Mouse (Mus musculus) heart, embryonic 15.5 days (tissue): ENCODE results near the gene Frmd4a. TPM values are rescaled to one million over a fixed set of nuclear protein-coding genes. Genes with fewer than 3 reads are reported as not detected.
"Not testable (repeated sequence)": the region's sequence is repeated elsewhere in the genome, so short reads cannot be mapped to it uniquely, and the experiment has no call there.

Experiments
- ATAC-seq: fragments of 200-750 bp; cut with Nextera tagmentation; replicated peaks from 2 replicates; pipeline ENCODE4 v1.8.0; 2017; ENCODE audit warnings: low read depth, moderate TSS enrichment; ENCODE audit not compliant: insufficient number of reproducible peaks, insufficient read depth, low FRiP score
- H3K27ac ChIP-seq: fragments of 300-500 bp; sonication (generic); 2 replicates; pipeline ENCODE4 v1.5.1; 2015; ENCODE audit warnings: mild to moderate bottlenecking, inconsistent platforms
- H3K27me3 ChIP-seq: fragments of 300-500 bp; sonication (generic); 2 replicates; pipeline ENCODE4 v1.6.1; 2015; ENCODE audit warnings: inconsistent platforms
- H3K36me3 ChIP-seq: fragments of 300-500 bp; sonication (generic); 2 replicates; pipeline ENCODE4 v1.6.1; 2015; ENCODE audit warnings: mild to moderate bottlenecking, inconsistent platforms
- H3K4me1 ChIP-seq: fragments of 300-500 bp; sonication (generic); replicated peaks from 2 replicates; pipeline ENCODE4 v1.6.1; 2015; ENCODE audit warnings: inconsistent platforms
- H3K4me2 ChIP-seq: fragments of 300-500 bp; sonication (generic); 2 replicates; pipeline ENCODE4 v1.6.1; 2015; ENCODE audit warnings: inconsistent platforms, mild to moderate bottlenecking, moderate library complexity
- H3K4me3 ChIP-seq: fragments of 300-500 bp; sonication (generic); 2 replicates; pipeline ENCODE4 v1.5.1; 2015; ENCODE audit warnings: mild to moderate bottlenecking, inconsistent platforms
- H3K9ac ChIP-seq: fragments of 300-500 bp; sonication (generic); 2 replicates; pipeline ENCODE4 v1.6.1; 2015; ENCODE audit warnings: mild to moderate bottlenecking, inconsistent platforms
- H3K9me3 ChIP-seq: fragments of 300-500 bp; sonication (generic); replicated peaks from 2 replicates; pipeline ENCODE4 v1.6.1; 2016; ENCODE audit warnings: inconsistent platforms
- WGBS: fragments of 180-500 bp; shearing (Covaris S2); methylation state at CpG from one replicate; pipeline ENCODE4 v1.1.7; 2015; ENCODE audit warnings: mixed read lengths; 5-methylcytosine and 5-hydroxymethylcytosine counted together
- polyA plus RNA-seq: library from polyadenylated mRNA; unstranded; fragments of >200 nt; fragmentation: Nextera tagmentation; extraction: Ambion mirVana; gene quantifications from 2 replicates; pipeline ENCODE4 v1.2.1, GENCODE M21; 2015

The Frmd4a gene
- polyA plus RNA-seq, 1 experiment from 2014 or later, result 15.6 TPM

- Histone ChIP-seq H3K36me3 (no peaks in the 10 kb centered on the region), H3K27ac (0 out of 2 replicates have a peak overlapping the region, but pooled peaks have one; percentile 95), H3K4me1 (peaks cover 16% of the 10 kb centered on the region), H3K4me3 (no peak overlapping the region), H3K9me3 (no peaks in the 10 kb centered on the region), H3K9ac (no peak overlapping the region), H3K27me3 (no peaks in the 10 kb centered on the region), H3K4me2 (no peak overlapping the region)
- no peak for ATAC-seq
- WGBS, result 74% methylated on average over 5 of the region's 5 CpGs
Observed at GRCm38 (mm10) chr2:4254083-4254482, 236.6 kb downstream of the Frmd4a start.

- ATAC-seq, result no peak
- Histone ChIP-seq H3K36me3 (no peaks in the 10 kb centered on the region), H3K4me1 (peaks cover 20% of the 10 kb centered on the region), H3K4me3 (no peak overlapping the region), H3K27me3 (no peaks in the 10 kb centered on the region), H3K9me3 (no peaks in the 10 kb centered on the region), H3K9ac (no peak overlapping the region), H3K27ac (no peak overlapping the region), H3K4me2 (no peak overlapping the region)
- 90% methylated on average over 2 of the region's 2 CpGs for WGBS
Observed at GRCm38 (mm10) chr2:4256242-4256641, 238.7 kb downstream of the Frmd4a start.

- H3K4me2 ChIP-seq, result no peak overlapping the region
- H3K36me3 ChIP-seq, result no peaks in the 10 kb centered on the region
- H3K4me3 ChIP-seq, result no peak overlapping the region
- no peaks in the 10 kb centered on the region for H3K27me3 ChIP-seq
- H3K9me3 ChIP-seq, result no peaks in the 10 kb centered on the region
- ATAC-seq, result no peak
- H3K27ac ChIP-seq, result no peak overlapping the region
- H3K9ac ChIP-seq, result no peak overlapping the region
- WGBS, result 88% methylated on average over 1 of the region's 1 CpGs
- H3K4me1 ChIP-seq, result peaks cover 11% of the 10 kb centered on the region
Observed at GRCm38 (mm10) chr2:4257604-4258003, 240.1 kb downstream of the Frmd4a start.

- H3K27ac ChIP-seq, H3K9me3 ChIP-seq, H3K4me3 ChIP-seq, H3K4me2 ChIP-seq, H3K36me3 ChIP-seq, H3K9ac ChIP-seq, H3K4me1 ChIP-seq, ATAC-seq, H3K27me3 ChIP-seq: not testable (repeated sequence)
- whole genome bisulfite sequencing, result 73% methylated on average over 12 of the region's 12 CpGs
Observed at GRCm38 (mm10) chr2:4258803-4259202, 241.3 kb downstream of the Frmd4a start.

- WGBS, result 39% methylated on average over 10 of the region's 10 CpGs
- Histone ChIP-seq H3K9me3 (no peaks in the 10 kb centered on the region), H3K4me1 (peaks cover 4% of the 10 kb centered on the region), H3K27me3 (no peaks in the 10 kb centered on the region), H3K4me3 (no peak overlapping the region), H3K4me2 (no peak overlapping the region), H3K9ac (no peak overlapping the region), H3K27ac (no peak overlapping the region), H3K36me3 (no peaks in the 10 kb centered on the region)
- ATAC-seq, result no peak
Observed at GRCm38 (mm10) chr2:4260324-4261058, 243.0 kb downstream of the Frmd4a start.

- no peak overlapping the region for H3K27ac ChIP-seq
- no peak overlapping the region for H3K4me3 ChIP-seq
- H3K27me3 ChIP-seq, result no peaks in the 10 kb centered on the region
- H3K4me2 ChIP-seq, result no peak overlapping the region
- H3K36me3 ChIP-seq, result no peaks in the 10 kb centered on the region
- no peaks in the 10 kb centered on the region for H3K9me3 ChIP-seq
- H3K9ac ChIP-seq, result no peak overlapping the region
- H3K4me1 ChIP-seq, result peaks cover 4% of the 10 kb centered on the region
- no peak for ATAC-seq
- WGBS, result 76% methylated on average over 3 of the region's 3 CpGs
Observed at GRCm38 (mm10) chr2:4262667-4263066, 245.2 kb downstream of the Frmd4a start.

- no peak overlapping the region for H3K27ac ChIP-seq
- H3K9ac ChIP-seq, result no peak overlapping the region
- ATAC-seq, result no peak
- no peaks in the 10 kb centered on the region for H3K27me3 ChIP-seq
- H3K4me2 ChIP-seq, result no peak overlapping the region
- no peaks in the 10 kb centered on the region for H3K9me3 ChIP-seq
- no peaks in the 10 kb centered on the region for H3K36me3 ChIP-seq
- H3K4me1 ChIP-seq, result no peaks in the 10 kb centered on the region
- H3K4me3 ChIP-seq, result no peak overlapping the region
- 84% methylated on average over 7 of the region's 7 CpGs for WGBS
Observed at GRCm38 (mm10) chr2:4267377-4267776, 249.9 kb downstream of the Frmd4a start.

GRCm38 (mm10) chr2:4282777-4283176, 265.3 kb downstream of the Frmd4a start:
- no peak overlapping the region for H3K4me2 ChIP-seq
- WGBS, result 38% methylated on average over 5 of the region's 5 CpGs
- no peak overlapping the region for H3K9ac ChIP-seq
- peaks cover 9% of the 10 kb centered on the region for H3K4me1 ChIP-seq
- H3K36me3 ChIP-seq, result no peaks in the 10 kb centered on the region
- H3K9me3 ChIP-seq, result no peaks in the 10 kb centered on the region
- H3K27me3 ChIP-seq, result no peaks in the 10 kb centered on the region
- ATAC-seq, result no peak; the same call in 1 of the 2 replicates
- H3K4me3 ChIP-seq, result no peak overlapping the region
- H3K27ac ChIP-seq, result no peak overlapping the region

GRCm38 (mm10) chr2:4285693-4286291, 268.3 kb downstream of the Frmd4a start:
- Histone ChIP-seq H3K9ac (no peak overlapping the region), H3K27ac (no peak overlapping the region), H3K27me3 (no peaks in the 10 kb centered on the region), H3K4me3 (no peak overlapping the region), H3K4me1 (peaks cover 9% of the 10 kb centered on the region), H3K4me2 (no peak overlapping the region), H3K9me3 (no peaks in the 10 kb centered on the region), H3K36me3 (no peaks in the 10 kb centered on the region)
- no peak for ATAC-seq
- 49% methylated on average over 4 of the region's 4 CpGs for WGBS

GRCm38 (mm10) chr2:4286390-4286901, 268.9 kb downstream of the Frmd4a start:
- no peak overlapping the region for H3K4me2 ChIP-seq
- H3K27ac ChIP-seq, result no peak overlapping the region
- no peaks in the 10 kb centered on the region for H3K36me3 ChIP-seq
- H3K4me3 ChIP-seq, result no peak overlapping the region
- ATAC-seq, result no peak
- WGBS, result 52% methylated on average over 8 of the region's 8 CpGs
- H3K9me3 ChIP-seq, result no peaks in the 10 kb centered on the region
- no peaks in the 10 kb centered on the region for H3K27me3 ChIP-seq
- peaks cover 9% of the 10 kb centered on the region for H3K4me1 ChIP-seq
- no peak overlapping the region for H3K9ac ChIP-seq

- Histone ChIP-seq H3K27ac (no peak overlapping the region), H3K4me3 (no peak overlapping the region), H3K4me2 (no peak overlapping the region), H3K9ac (no peak overlapping the region), H3K9me3 (no peaks in the 10 kb centered on the region), H3K27me3 (no peaks in the 10 kb centered on the region), H3K36me3 (no peaks in the 10 kb centered on the region), H3K4me1 (peaks cover 4% of the 10 kb centered on the region)
- WGBS, result 87% methylated on average over 2 of the region's 2 CpGs
- no peak for ATAC-seq
Observed at GRCm38 (mm10) chr2:4290475-4290874, 273.0 kb downstream of the Frmd4a start.

- ATAC-seq, result no peak
- Histone ChIP-seq H3K27ac (no peak overlapping the region), H3K9me3 (no peaks in the 10 kb centered on the region), H3K4me3 (no peak overlapping the region), H3K27me3 (no peaks in the 10 kb centered on the region), H3K9ac (no peak overlapping the region), H3K4me1 (peaks cover 6% of the 10 kb centered on the region), H3K36me3 (no peaks in the 10 kb centered on the region), H3K4me2 (no peak overlapping the region)
- WGBS, result 43% methylated on average over 2 of the region's 2 CpGs
Observed at GRCm38 (mm10) chr2:4291100-4291499, 273.6 kb downstream of the Frmd4a start.
